Mouse (Mus musculus) lung, embryonic 16.5 days (tissue): Measurements from ENCODE around the gene Klhl12. TPM values are rescaled to one million over a fixed set of nuclear protein-coding genes. Genes with fewer than 3 reads are reported as not detected.
"Not testable (repeated sequence)": the region's sequence is repeated elsewhere in the genome, so short reads cannot be mapped to it uniquely, and the experiment has no call there.

Source experiments
- ATAC-seq: fragments of 200-750 bp; cut with Nextera tagmentation; 2 replicates; pipeline ENCODE4 v1.8.0; 2017; ENCODE audit warnings: low read depth, mild to moderate bottlenecking, moderate library complexity
- H3K27ac ChIP-seq: fragments of 300-500 bp; sonication (generic); 2 replicates; pipeline ENCODE4 v1.5.1; 2014; ENCODE audit warnings: mild to moderate bottlenecking, control low read depth, low read length
- H3K27me3 ChIP-seq: fragments of 300-500 bp; sonication (generic); 2 replicates; pipeline ENCODE4 v1.6.1; 2014; ENCODE audit warnings: low read depth, low read length, mixed read lengths; ENCODE audit not compliant: control insufficient read depth, insufficient read depth
- H3K36me3 ChIP-seq: fragments of 300-500 bp; sonication (generic); 2 replicates; pipeline ENCODE4 v1.6.1; 2014; ENCODE audit warnings: low read length; ENCODE audit not compliant: control insufficient read depth, insufficient read depth
- H3K4me1 ChIP-seq: fragments of 300-500 bp; sonication (generic); replicated peaks from 2 replicates; pipeline ENCODE4 v1.6.1; 2014; ENCODE audit warnings: low read length, mixed read lengths; ENCODE audit not compliant: control insufficient read depth, insufficient read depth
- H3K4me2 ChIP-seq: fragments of 300-500 bp; sonication (generic); 2 replicates; pipeline ENCODE4 v1.6.1; 2014; ENCODE audit warnings: low read depth, low read length, control low read depth
- H3K4me3 ChIP-seq: fragments of 300-500 bp; sonication (generic); 2 replicates; pipeline ENCODE4 v1.5.1; 2014; ENCODE audit warnings: mild to moderate bottlenecking, low read length, control low read depth
- H3K9ac ChIP-seq: fragments of 300-500 bp; sonication (generic); 2 replicates; pipeline ENCODE4 v1.6.1; 2014; ENCODE audit warnings: low read length, control low read depth
- H3K9me3 ChIP-seq: fragments of 300-500 bp; sonication (generic); 2 replicates; pipeline ENCODE4 v1.6.1; 2016; ENCODE audit warnings: low read length; ENCODE audit not compliant: control insufficient read depth
- WGBS: fragments of 180-500 bp; shearing (Covaris S2); extraction: QIAGEN DNeasy Blood & Tissue Kit; methylation state at CpG from one replicate; pipeline ENCODE4 v1.1.7; 2014; 5-methylcytosine and 5-hydroxymethylcytosine counted together
- polyA plus RNA-seq: library from polyadenylated mRNA; unstranded; fragments of >200 nt; fragmentation: Nextera tagmentation; extraction: Ambion mirVana; gene quantifications from 2 replicates; pipeline ENCODE4 v1.2.1, GENCODE M21; 2015

The Klhl12 gene
- polyA plus RNA-seq, 1 experiment from 2014 or later = 26.8 TPM

GRCm38 (mm10) chr1:134442394-134442793 is 12.9 kb upstream of the Klhl12 start:
- no peaks in the 10 kb centered on the region for H3K36me3 ChIP-seq
- no peaks in the 10 kb centered on the region for H3K9me3 ChIP-seq
- H3K4me3 ChIP-seq = no peak overlapping the region
- 94% methylated on average over 3 of the region's 3 CpGs for WGBS
- H3K9ac ChIP-seq = no peak overlapping the region
- no peak overlapping the region for H3K27ac ChIP-seq
- no peaks in the 10 kb centered on the region for H3K27me3 ChIP-seq
- ATAC-seq = no peak
- no peak overlapping the region for H3K4me2 ChIP-seq
- H3K4me1 ChIP-seq = no peaks in the 10 kb centered on the region

- H3K4me3 ChIP-seq, H3K27ac ChIP-seq, H3K9me3 ChIP-seq, H3K27me3 ChIP-seq, H3K9ac ChIP-seq, H3K4me2 ChIP-seq, H3K4me1 ChIP-seq, H3K36me3 ChIP-seq, ATAC-seq: not testable (repeated sequence)
- 62% methylated on average over 1 of the region's 1 CpGs for WGBS
Measured at GRCm38 (mm10) chr1:134443288-134443687, 12.0 kb upstream of the Klhl12 start.

GRCm38 (mm10) chr1:134445418-134445817 is 9.9 kb upstream of the Klhl12 start:
- no peak for ATAC-seq
- Histone ChIP-seq H3K4me3 (no peak overlapping the region), H3K4me2 (no peak overlapping the region), H3K27ac (no peak overlapping the region), H3K27me3 (no peaks in the 10 kb centered on the region), H3K4me1 (no peaks in the 10 kb centered on the region), H3K9me3 (no peaks in the 10 kb centered on the region), H3K36me3 (no peaks in the 10 kb centered on the region), H3K9ac (no peak overlapping the region)
- 70% methylated on average over 2 of the region's 2 CpGs for WGBS

- 56% methylated on average over 3 of the region's 3 CpGs for WGBS
Measured at GRCm38 (mm10) chr1:134448537-134448936, 6.8 kb upstream of the Klhl12 start.

GRCm38 (mm10) chr1:134450201-134450600 is 5.1 kb upstream of the Klhl12 start:
- Histone ChIP-seq H3K27me3 (no peaks in the 10 kb centered on the region), H3K9ac (no peak overlapping the region), H3K4me3 (no peak overlapping the region), H3K4me1 (no peaks in the 10 kb centered on the region; the same call in 1 of the 2 replicates), H3K4me2 (no peak overlapping the region), H3K27ac (no peak overlapping the region), H3K9me3 (no peaks in the 10 kb centered on the region), H3K36me3 (no peaks in the 10 kb centered on the region)
- 71% methylated on average over 4 of the region's 4 CpGs for WGBS
- ATAC-seq = no peak

More at GRCm38 (mm10) chr1:134448537-134448936, 6.8 kb upstream of the Klhl12 start:
- H3K27ac ChIP-seq, H3K4me2 ChIP-seq, H3K36me3 ChIP-seq, H3K4me3 ChIP-seq, H3K9ac ChIP-seq, H3K4me1 ChIP-seq, H3K9me3 ChIP-seq, ATAC-seq, H3K27me3 ChIP-seq: not testable (repeated sequence)

GRCm38 (mm10) chr1:134450986-134451385 is 4.3 kb upstream of the Klhl12 start:
- Histone ChIP-seq H3K4me2 (no peak overlapping the region), H3K9me3 (no peaks in the 10 kb centered on the region), H3K27me3 (no peaks in the 10 kb centered on the region), H3K4me3 (no peak overlapping the region), H3K36me3 (no peaks in the 10 kb centered on the region), H3K4me1 (peaks cover 1% of the 10 kb centered on the region), H3K9ac (no peak overlapping the region), H3K27ac (no peak overlapping the region)
- no peak for ATAC-seq
- 49% methylated on average over 3 of the region's 3 CpGs for WGBS

- peak overlapping the region; percentile 76 for H3K4me2 ChIP-seq
- 19% methylated on average over 5 of the region's 5 CpGs for WGBS
- peaks cover 4% of the 10 kb centered on the region for H3K4me1 ChIP-seq
- H3K9ac ChIP-seq = peak overlapping the region; percentile 91
- no peak overlapping the region for H3K27ac ChIP-seq
- H3K27me3 ChIP-seq = no peaks in the 10 kb centered on the region
- H3K4me3 ChIP-seq = peak overlapping the region; percentile 84
- ATAC-seq = no peak
- H3K36me3 ChIP-seq = peaks cover 5% of the 10 kb centered on the region; the same call in 1 of the 2 replicates
- no peaks in the 10 kb centered on the region for H3K9me3 ChIP-seq
Measured at GRCm38 (mm10) chr1:134456060-134456459, 729 bp downstream of the Klhl12 start.

GRCm38 (mm10) chr1:134458139-134458727 is 2.9 kb downstream of the Klhl12 start:
- H3K9ac ChIP-seq = no peak overlapping the region
- H3K4me3 ChIP-seq = no peak overlapping the region
- 90% methylated on average over 7 of the region's 7 CpGs for WGBS

GRCm38 (mm10) chr1:134460294-134461284 is 5.3 kb downstream of the Klhl12 start:
- Histone ChIP-seq H3K27ac (no peak overlapping the region), H3K4me3 (no peak overlapping the region), H3K36me3 (peaks cover 16% of the 10 kb centered on the region), H3K4me2 (no peak overlapping the region), H3K9me3 (no peaks in the 10 kb centered on the region), H3K9ac (no peak overlapping the region), H3K4me1 (peaks cover 4% of the 10 kb centered on the region), H3K27me3 (no peaks in the 10 kb centered on the region)
- 100% methylated on average over 1 of the region's 1 CpGs for WGBS
- ATAC-seq = no peak

More at GRCm38 (mm10) chr1:134458139-134458727, 2.9 kb downstream of the Klhl12 start:
- Histone ChIP-seq H3K27me3 (no peaks in the 10 kb centered on the region), H3K4me2 (no peak overlapping the region), H3K9me3 (no peaks in the 10 kb centered on the region), H3K27ac (no peak overlapping the region), H3K4me1 (peaks cover 4% of the 10 kb centered on the region), H3K36me3 (peaks cover 8% of the 10 kb centered on the region; the same call in 1 of the 2 replicates)
- no peak for ATAC-seq
